Mouse (Mus musculus) brain, embryonic 14.5 days (tissue): ENCODE results near the gene Baiap3.

Source experiments
- CTCF ChIP-seq: fragments of 200-500 bp; IDR thresholded peaks from 2 replicates; pipeline ENCODE4 v1.5.1; 2012; ENCODE audit warnings: inconsistent platforms, mild to moderate bottlenecking, moderate library complexity, borderline replicate concordance; ENCODE audit not compliant: insufficient read depth, insufficient read length; ENCODE audit errors: extremely low read depth
- POLR2A ChIP-seq: fragments of 200-500 bp; IDR thresholded peaks from 2 replicates; pipeline ENCODE4 v1.6.1; 2012; ENCODE audit warnings: mild to moderate bottlenecking, inconsistent platforms, borderline replicate concordance; ENCODE audit not compliant: poor library complexity, insufficient read depth, insufficient read length, severe bottlenecking; ENCODE audit errors: extremely low read depth

- no peak for TF ChIP-seq POLR2A
- TF ChIP-seq CTCF: no peak
Measured at GRCm38 (mm10) chr17:25210006-25210405, 46.2 kb downstream of the Baiap3 start.
